Mouse (Mus musculus): Measurements from ENCODE around the gene Mllt3.

The Mllt3 gene

GRCm38 (mm10) chr4:87761075-87761474 is 272.1 kb downstream of the Mllt3 start:
- no peak for DNase-seq

GRCm38 (mm10) chr4:87760297-87760696 is 272.9 kb downstream of the Mllt3 start:
- no peak for DNase-seq

GRCm38 (mm10) chr4:87759625-87760024 is 273.5 kb downstream of the Mllt3 start:
- DNase-seq: no peak

- DNase-seq: no peak
These were observed 274.1 kb downstream of the Mllt3 start for GRCm38 (mm10) chr4:87759110-87759509.

GRCm38 (mm10) chr4:87751515-87751864 is 281.7 kb downstream of the Mllt3 start:
- DNase-seq: no peak

- DNase-seq: no peak
These were observed 282.2 kb downstream of the Mllt3 start for GRCm38 (mm10) chr4:87750856-87751514.

GRCm38 (mm10) chr4:87749532-87750234 is 283.5 kb downstream of the Mllt3 start:
- no peak for DNase-seq

- DNase-seq: no peak
These were observed 288.0 kb downstream of the Mllt3 start for GRCm38 (mm10) chr4:87745016-87745645.

GRCm38 (mm10) chr4:87739524-87740128 is 293.5 kb downstream of the Mllt3 start:
- peak; percentile 10 for DNase-seq

GRCm38 (mm10) chr4:87739104-87739503 is 294.1 kb downstream of the Mllt3 start:
- DNase-seq: no peak

GRCm38 (mm10) chr4:87737201-87737806 is 295.9 kb downstream of the Mllt3 start:
- no peak for DNase-seq

GRCm38 (mm10) chr4:87736779-87737178 is 296.4 kb downstream of the Mllt3 start:
- DNase-seq: no peak

- DNase-seq: no peak
These were observed 302.0 kb downstream of the Mllt3 start for GRCm38 (mm10) chr4:87731118-87731672.

GRCm38 (mm10) chr4:87728581-87728980 is 304.6 kb downstream of the Mllt3 start:
- DNase-seq: peak; percentile 39

- DNase-seq: no peak
These were observed 309.7 kb downstream of the Mllt3 start for GRCm38 (mm10) chr4:87723448-87723847.

Measured in right cerebral cortex, postnatal 25 days (tissue).